Mouse (Mus musculus) gastrocnemius, adult 8-10 months (tissue): ENCODE measurements around the gene Tmem136. TPM values are rescaled to one million over a fixed set of nuclear protein-coding genes. Genes with fewer than 3 reads are reported as not detected.
A peak's percentile ranks its signal among the peaks of the same experiment; 100 is the strongest.
"Not testable (repeated sequence)": the region's sequence is repeated elsewhere in the genome, so short reads cannot be mapped to it uniquely, and the experiment has no call there.

ENCODE experiments used
- DNase-seq, 2 experiments: peaks; one replicate each; pipeline ENCODE4 v3.0.0; 2022; ENCODE audit warnings: low spot score in 2 of 2
- total RNA-seq, 4 experiments: library from RNA; stranded (reverse); gene quantifications; 2 replicates each; pipeline ENCODE4 v1.2.4; 2022

The Tmem136 gene
- total RNA-seq, result 1 to 10 TPM; 1.4 to 2.9 (median 2.5) TPM

DNA sequence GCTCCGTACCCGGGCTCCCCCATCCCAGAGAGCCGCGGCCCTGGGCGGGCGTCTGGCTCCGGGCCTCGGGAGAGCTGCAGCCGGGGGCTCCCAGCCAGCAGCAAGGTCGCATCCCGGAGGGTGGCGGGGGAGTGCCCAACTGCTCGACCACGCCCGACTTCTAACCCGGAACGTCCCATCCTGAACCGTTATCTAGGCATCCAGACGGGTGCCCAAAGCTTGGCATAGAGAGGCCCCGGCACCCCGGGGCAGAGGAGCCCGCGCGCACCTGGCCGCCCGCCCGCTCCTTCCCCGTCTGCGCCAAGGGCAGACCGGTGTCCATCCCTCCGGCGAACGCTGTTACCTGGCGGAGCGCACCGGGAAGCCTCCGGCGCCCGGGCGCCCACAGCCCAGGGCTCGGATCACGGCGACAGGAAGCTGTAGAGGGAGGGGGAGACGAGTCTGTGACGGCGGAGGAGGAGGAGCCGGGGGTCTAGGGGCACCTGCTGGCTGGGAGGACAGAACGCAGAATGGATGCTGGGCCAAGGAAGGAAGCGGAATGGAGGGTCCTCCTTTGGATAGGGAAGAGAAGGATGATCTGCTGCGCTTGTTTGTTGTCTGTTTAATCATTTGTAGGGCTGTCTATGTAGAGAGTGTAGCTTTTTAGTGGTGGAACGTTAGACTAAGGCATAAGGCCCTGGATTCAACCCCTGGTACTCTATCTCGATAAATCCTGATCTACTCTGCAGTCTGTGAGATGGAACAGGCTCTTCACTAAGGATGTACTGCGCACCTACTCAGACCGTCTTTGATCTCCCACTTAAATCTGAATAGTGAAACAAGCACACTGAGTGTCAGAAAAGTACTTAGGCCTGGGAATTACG is at the start of gene Tmem136:
Tmem136 (minus strand) TSS at position 437 of the 863 bp plus-strand sequence.
- peak; percentile 36 to 38 for DNase-seq

DNA sequence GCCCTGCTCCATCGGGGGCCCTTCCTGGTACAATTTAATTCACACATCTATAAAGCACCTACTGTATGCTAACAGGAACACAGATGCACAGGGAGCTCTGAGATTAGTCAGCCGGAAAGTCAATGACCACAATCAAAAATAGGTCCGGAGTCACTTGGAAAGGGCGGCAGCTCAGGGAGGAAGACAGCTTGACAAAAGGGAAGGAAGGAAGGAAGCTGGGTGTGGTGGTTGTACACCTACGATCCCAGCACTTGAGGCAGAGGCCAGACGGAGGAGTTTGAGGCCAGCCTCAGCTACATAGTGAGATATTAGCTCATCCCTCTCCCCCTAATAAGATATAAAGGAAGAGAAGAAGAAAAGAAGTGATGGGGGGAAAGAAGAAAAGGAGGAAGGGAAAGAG is 39.6 kb upstream of the Tmem136 start:
- DNase-seq, result no peak

DNA sequence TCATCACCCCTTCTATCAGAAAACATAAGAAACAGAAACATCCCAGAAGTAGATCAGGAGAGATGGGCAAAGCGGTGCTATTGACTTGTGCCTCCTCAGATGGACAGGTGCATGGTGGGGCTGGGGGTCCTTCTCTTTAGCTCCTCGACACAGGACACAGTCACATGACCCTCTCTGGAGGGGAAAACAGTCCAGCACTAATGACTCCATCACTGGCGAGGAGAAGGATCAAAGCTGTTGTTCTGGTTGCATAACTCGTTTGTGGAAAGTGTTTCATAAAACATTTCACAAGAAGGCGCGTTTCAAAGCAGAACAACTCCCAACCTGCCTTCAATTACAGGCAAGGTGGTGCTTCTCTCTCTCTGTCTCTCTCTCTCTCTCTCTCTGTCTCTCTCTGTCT is 35.4 kb upstream of the Tmem136 start:
- DNase-seq, result no peak

DNA sequence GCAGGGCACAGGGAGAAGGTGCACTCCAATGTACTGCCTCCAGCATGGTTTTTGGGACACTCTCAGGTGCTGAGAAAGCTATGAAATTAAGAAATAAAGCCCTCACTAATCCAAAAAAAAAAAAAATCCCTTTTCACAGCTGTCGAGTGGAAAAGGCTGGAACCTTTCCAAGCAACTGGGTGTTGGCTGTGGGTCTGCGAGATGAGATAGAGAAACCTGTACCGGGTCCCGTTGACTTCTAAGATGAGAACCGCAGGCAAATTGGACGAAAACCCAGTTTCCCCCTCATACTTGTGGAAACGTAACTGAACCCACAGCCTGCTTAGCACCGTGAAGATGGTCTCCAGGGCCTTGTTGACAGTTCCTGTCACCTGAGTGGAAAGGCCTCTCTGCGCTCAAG is 34.6 kb upstream of the Tmem136 start:
- DNase-seq, result no peak

- DNase-seq, result no peak
Observed at GRCm38 (mm10) chr9:43150075-43150474, 33.7 kb upstream of the Tmem136 start.

DNA sequence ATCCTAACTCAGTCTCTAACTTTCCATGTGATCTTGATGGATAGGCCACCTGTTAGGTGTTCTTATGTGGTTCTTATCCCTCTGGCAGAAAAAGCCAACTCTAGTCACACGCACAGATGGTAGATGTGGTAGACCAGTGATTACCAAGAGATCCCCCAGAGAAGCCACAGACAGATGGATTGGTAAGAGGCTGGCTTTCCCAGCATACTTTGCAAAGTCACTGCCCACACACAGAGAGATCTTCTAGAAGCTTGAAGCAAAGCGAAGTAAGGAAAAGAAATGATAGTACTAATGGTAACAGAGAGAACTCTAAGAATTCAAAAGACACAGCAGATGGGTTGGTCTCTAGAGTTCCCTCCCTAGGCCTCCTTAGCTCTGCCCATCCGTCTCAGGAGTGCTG is 33.1 kb upstream of the Tmem136 start:
- no peak for DNase-seq

DNA sequence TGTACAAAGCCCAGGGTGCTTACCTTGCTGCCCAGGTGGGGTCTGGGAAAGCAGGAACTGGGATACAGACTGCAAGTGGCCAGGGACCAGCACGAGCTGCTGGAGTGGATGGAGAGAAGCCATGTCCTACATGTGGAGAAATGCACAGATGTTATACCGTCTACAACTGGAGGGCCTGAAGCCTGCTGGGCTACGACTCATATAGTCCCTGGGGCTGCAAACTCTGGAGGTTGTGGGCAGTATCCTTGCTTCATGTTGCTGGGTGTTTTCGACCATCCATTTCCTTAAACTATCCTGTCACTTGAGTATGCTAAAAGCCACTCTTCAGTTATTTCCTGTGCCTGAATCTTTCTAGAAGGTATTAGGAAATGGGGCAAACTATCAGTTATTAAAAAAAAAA is 28.8 kb upstream of the Tmem136 start:
- DNase-seq, result no peak

GRCm38 (mm10) chr9:43144206-43144810 is 27.9 kb upstream of the Tmem136 start:
- no peak for DNase-seq

- DNase-seq, result peak; percentile 40 to 47
Observed at GRCm38 (mm10) chr9:43141839-43142238, 25.5 kb upstream of the Tmem136 start.

DNA sequence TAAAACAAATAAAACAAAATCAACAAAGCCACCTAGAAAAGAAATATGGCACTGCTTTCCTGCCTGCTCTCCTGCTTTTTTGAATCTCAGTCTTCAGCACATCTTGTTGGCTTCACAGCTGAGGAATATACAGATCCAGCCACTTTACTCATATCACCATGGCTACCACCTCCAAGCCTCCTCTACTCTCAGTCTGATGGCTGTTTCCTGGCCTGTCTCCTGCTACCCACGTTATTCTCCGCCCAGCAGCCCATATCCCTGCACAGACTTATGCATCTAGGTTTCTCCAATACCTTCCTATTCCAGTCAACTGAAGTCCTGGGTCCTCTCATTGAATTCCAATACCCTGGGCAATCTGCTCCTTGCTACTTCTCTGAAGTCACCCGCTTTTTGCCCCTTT is 17.2 kb upstream of the Tmem136 start:
- no peak for DNase-seq

- DNase-seq, result no peak
Observed at GRCm38 (mm10) chr9:43132380-43132779, 16.0 kb upstream of the Tmem136 start.

DNA sequence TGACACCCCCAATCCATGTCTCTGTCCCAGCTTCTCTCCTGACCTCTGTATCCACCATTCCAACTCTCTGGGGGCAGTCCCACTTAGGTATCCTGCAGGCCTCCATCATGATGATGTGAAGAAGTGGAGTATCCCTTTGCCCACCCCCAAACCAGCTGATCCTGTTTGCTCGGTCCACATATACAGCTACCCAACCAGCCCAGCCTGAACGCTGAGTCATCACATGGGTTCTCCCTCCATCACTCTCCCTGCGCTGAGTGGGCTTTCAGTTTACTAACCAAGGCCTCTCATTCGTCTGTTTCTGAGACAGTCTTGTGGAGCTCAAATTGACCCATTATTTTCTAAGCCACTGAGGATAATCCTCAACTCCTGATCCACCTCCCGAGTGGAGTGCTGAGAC is 15.6 kb upstream of the Tmem136 start:
- DNase-seq, result no peak

DNA sequence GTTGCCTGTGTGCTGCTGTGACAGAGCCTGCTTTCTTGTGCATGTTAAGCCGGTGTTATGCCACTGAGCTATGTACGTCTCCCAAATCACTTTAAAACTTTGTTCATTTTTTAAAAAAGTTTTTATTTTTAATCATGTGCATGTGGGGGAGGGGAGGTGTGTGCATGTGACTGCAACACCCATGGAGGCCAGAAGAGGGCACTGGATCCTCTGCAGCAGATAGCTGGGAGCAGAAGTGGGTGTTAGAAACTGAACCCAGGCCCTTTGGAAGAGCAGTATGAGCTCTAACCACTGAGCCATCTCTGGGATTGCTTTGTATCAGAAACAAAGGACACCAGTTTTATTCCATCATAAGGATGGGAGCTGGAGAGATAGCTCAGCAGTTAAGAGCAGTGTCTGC is 14.3 kb upstream of the Tmem136 start:
- no peak for DNase-seq

GRCm38 (mm10) chr9:43127101-43127787 is 10.9 kb upstream of the Tmem136 start:
- DNase-seq, result peak; percentile 59 to 68

DNA sequence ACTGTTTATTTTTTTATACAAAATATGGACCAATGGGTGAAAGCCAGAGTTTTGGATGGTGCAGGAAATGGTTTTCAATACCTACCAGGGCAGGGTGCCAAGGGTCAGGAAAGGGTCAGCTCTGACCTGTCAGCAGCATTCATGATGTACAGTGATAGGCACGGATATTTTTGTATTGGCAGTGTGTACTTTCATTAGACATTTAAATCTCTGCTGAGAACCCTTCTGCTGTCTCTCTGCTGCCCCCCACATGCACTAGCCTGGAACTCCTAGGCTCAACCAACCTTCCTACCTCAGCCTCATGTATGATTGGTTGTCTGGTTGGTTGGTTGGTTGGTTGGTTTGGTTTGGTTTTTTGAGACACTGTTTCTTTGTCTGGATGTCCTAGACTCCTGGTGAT is 6.0 kb upstream of the Tmem136 start:
- no peak for DNase-seq

GRCm38 (mm10) chr9:43121948-43122347 is 5.6 kb upstream of the Tmem136 start:
- DNase-seq, result not testable (repeated sequence)

GRCm38 (mm10) chr9:43116997-43117336 is 597 bp upstream of the Tmem136 start:
- DNase-seq, result no peak

DNA sequence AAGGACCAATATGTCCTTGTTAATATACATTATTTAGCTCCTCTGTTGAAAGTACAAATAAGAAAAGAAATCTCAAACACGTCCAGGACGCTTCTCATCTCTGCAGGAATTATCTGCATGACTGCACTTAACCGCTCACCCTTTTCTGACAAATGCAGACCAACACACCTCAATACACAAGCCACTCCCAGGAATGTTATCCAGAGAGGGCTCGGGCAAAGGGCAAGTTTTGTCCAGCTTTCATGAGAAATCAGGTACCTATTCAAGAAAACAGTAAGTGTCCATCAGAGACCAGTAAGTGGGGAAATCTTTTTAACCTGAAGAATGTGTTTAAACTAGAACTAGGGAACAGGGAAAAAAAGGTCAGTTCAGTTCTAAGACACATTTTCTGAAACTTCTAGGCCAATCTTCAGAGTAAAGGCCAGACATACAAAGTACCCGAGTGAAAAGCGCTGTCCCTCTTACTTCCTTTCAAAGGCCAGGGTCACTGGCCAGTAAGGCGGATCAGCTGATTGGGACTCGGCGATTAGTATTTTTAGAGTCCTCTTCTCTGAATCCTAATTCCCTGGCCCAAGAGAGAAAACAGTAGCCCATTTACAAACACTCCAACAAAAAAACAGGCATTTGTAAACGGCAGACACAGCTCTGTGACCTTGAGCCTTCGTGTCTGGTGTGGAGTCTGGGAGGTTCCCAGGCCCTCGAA is 788 bp downstream of the Tmem136 start:
- DNase-seq, result no peak

GRCm38 (mm10) chr9:43114833-43115232 is 1.5 kb downstream of the Tmem136 start:
- DNase-seq, result no peak

- DNase-seq, result no peak
Observed at GRCm38 (mm10) chr9:43110286-43110980, 5.9 kb downstream of the Tmem136 start.

DNA sequence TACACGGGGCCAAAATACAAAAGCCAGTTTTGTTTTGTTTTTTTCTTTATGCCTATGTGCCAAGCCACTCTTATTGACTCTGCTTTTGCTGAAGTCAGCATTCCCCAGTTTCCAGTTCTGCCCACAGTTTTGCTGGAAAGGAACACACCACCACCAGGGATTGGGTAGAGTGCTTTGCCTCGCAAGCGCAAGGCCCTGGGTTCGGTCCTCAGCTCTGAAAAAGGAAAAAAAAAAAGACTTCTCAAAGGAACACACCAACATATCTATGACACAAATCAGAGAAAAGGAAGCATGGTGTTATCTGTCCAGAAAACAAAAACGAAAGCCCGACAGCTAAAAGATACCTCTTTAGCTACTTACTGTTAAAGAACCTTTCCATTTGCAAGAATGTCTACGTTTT is 7.2 kb downstream of the Tmem136 start:
- no peak for DNase-seq
